Mouse (Mus musculus) heart, adult 2 months (tissue): ENCODE results near the gene Rbp7.

Experiments
- CTCF ChIP-seq: fragments of 200-600 bp; IDR thresholded peaks from 2 replicates; pipeline ENCODE4 v1.8.1; 2022; ENCODE audit warnings: antibody characterized with exemption, mild to moderate bottlenecking, moderate library complexity
- EP300 ChIP-seq: fragments of 200-500 bp; IDR thresholded peaks from 2 replicates; pipeline ENCODE4 v1.6.1; 2011; ENCODE audit warnings: low read depth, low read length, control low read depth; ENCODE audit not compliant: insufficient read depth
- POLR2A ChIP-seq: fragments of 200-500 bp; IDR thresholded peaks from 2 replicates; pipeline ENCODE4 v1.6.1; 2011; ENCODE audit warnings: mild to moderate bottlenecking, low read depth, low read length, control low read depth; ENCODE audit not compliant: insufficient read depth

- TF ChIP-seq EP300 (no peak), POLR2A (no peak), CTCF (no peak)
Observed at GRCm38 (mm10) chr4:149461579-149462304, 7.0 kb upstream of the Rbp7 start.
